Mouse (Mus musculus) right cerebral cortex, adult 18-20 months (tissue): ENCODE results near the gene Pgls.

Experiments
- DNase-seq: peaks from one replicate; pipeline ENCODE4 v3.0.0; 2022; ENCODE audit warnings: mixed read lengths

Gene Pgls

GRCm38 (mm10) chr8:71569366-71570290 lies 22.3 kb upstream of the Pgls start:
- DNase-seq = peak; percentile 93

DNA sequence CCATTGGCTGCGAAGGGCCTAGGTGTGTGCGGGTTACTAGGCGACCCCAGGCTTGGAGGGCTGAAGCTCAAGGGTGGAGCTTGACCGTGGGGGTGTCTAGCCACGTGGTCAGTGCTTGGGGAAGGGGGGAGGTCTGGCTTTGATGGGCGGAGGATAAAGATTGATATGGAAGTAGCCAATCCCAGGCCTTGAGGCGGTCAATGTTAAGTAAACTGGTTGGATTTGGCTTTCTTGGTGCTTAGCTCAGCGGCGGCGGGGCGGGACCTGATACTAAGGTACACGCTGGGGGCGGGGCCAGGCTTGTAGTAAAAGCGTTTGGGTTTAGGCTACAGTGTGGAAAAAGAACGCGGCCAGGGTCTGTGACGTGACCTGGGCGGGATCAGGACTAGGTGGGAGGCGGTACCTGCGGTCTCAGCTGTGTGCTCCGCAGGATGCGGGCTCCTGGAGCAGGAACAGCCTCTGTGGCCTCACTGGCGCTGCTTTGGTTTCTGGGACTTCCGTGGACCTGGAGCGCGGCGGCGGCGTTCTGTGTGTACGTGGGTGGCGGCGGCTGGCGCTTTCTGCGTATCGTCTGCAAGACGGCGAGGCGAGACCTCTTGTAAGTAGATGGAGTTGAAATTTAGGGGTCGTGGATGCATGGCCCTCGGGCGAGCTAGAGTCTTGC lies 21.6 kb upstream of the Pgls start:
- peak; percentile 98 for DNase-seq

DNA sequence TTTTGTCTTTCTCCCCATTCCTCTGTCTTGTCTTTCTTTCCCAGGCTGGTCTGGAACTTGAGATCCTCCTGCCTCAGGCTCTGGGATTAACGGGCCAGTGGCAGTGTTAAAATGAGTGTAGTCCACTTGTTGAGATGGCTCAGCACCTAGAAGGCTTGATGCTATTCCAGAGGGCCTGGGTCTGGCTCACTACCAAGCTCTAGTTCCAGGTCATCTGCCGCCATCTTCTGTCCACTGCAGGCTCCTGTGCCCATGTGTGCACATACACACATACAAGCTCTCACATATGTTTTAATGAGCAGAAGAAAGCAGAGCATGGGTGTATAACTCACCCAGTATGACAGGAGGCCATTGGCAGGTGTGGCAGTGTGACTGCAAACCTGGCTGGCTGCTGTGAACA lies 19.9 kb upstream of the Pgls start:
- DNase-seq = no peak

DNA sequence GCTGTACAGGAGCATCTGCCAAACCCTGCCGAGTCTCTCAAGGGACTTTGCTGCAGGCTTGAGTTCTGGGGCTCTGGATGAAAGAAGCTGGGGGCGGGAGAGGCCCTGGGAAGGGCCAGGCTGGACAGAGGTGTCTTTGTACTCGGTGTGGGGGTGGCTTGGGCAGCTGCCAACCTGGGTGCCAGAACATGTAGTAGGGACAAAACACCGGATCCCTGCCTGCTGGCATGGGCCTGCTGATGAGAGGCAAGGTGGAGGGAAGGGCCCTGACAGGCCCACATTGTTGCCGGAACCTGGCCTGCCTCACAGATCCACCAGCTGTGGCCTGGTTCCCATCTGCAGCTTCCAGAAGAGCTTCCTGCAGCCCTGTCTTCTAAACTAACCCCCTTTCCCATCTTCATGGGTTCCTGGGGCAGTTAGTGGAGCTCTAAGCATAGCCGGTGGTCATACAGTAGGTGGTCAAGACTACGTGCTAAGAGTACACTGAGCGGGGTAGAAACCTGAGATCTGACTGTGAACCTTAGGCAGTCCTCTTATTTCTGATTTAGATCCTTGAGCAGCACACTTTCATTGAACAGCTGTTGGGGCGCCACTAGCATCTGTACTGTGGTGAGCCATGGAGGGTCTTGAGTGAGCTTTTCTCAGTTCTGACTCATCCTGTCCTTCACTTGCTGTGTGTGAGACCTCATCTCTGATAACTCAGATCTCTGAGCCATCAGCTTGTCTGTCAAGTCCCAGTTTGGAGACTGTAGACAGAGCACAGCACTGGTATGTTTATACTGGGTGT lies 18.9 kb upstream of the Pgls start:
- DNase-seq = peak; percentile 89

GRCm38 (mm10) chr8:71574426-71574825 lies 17.6 kb upstream of the Pgls start:
- no peak for DNase-seq

GRCm38 (mm10) chr8:71575020-71575419 lies 17.0 kb upstream of the Pgls start:
- no peak for DNase-seq

DNA sequence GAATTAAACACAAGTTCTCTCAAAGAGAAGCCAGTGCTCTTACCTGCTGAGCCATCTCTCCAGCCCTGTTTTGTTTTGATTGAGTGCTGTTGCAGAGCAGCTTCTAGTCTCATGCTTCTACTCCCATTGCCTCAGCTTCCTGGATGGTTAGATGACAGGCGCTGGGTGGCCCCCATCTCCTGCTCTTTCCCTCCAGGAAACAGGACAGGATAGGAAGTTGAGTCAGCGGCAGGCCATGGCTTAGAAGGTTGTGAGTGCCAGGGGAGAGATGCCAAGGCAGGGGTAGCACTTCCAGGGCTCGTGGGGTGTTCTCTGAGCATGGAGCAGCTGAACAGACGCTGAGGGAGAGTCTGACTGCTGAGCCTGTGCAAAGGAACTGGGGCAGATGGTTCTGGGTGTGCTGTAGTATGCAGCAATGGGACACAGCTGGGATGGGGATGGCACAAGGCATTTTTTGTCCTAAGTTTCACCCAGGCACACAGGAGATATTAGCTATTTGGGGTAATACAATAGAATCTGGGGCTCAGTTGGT lies 14.1 kb upstream of the Pgls start:
- DNase-seq = no peak

GRCm38 (mm10) chr8:71579009-71579408 lies 13.0 kb upstream of the Pgls start:
- DNase-seq = no peak

GRCm38 (mm10) chr8:71579476-71579875 lies 12.5 kb upstream of the Pgls start:
- DNase-seq = no peak

DNA sequence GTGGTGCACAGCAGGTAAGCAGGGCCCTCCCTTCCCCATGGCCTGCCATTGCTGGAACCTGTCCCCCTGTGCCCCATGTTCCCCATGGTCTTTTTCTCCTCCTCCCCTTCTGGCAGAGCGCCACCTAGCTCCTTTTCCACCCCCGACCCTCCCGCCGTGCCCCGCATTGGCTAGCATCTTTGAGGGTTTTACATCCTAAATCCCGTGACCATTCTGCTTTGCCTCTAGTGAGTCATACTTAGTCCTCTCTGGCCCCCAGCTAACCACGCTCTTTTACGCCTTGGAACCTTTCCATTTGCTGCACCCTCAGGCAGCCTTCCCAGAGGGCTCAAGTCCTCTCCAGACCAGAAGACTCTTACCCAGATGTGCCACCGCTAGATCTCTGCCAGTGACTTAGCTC lies 11.8 kb upstream of the Pgls start:
- DNase-seq = no peak

DNA sequence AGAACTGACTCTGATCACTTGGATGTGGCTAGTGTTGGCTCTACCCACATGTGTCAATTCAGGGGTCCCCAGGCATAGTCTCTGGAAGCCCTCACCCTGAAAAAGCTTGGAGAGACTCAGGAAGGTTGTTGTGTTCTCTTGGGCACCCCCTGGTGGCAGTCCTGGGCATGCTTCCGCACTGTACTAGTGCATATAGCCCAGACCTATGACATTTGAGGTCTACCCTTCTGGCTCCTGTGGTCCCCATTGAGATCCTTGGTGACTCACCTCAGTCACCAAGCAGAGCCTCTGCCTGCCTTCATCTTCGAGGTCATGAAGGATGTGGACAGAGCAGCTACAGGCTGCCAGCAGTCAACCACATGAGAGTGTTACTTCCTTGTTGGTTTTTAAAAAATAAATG lies 5.1 kb upstream of the Pgls start:
- no peak for DNase-seq

- DNase-seq = no peak
Observed at GRCm38 (mm10) chr8:71588762-71589161, 3.2 kb upstream of the Pgls start.

DNA sequence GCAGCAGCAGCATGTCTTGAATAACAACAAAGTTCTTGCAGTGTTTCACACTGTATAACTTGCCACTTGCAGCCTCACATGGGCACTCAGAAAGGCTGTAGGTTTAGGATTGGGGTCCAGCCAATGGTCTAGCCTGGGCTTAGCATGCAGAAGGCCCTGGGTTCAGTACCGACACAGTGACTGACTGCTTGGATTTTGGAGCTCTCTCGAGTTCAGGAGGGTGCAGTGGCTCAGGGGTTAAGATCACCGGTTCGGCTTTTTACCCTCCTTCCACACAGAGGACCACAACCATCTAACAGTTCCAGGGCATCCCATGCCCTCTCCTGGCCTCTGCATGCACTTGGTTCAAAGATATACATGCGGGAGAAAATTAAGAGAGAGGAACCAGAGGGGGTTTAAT lies 959 bp upstream of the Pgls start:
- DNase-seq = no peak

DNA sequence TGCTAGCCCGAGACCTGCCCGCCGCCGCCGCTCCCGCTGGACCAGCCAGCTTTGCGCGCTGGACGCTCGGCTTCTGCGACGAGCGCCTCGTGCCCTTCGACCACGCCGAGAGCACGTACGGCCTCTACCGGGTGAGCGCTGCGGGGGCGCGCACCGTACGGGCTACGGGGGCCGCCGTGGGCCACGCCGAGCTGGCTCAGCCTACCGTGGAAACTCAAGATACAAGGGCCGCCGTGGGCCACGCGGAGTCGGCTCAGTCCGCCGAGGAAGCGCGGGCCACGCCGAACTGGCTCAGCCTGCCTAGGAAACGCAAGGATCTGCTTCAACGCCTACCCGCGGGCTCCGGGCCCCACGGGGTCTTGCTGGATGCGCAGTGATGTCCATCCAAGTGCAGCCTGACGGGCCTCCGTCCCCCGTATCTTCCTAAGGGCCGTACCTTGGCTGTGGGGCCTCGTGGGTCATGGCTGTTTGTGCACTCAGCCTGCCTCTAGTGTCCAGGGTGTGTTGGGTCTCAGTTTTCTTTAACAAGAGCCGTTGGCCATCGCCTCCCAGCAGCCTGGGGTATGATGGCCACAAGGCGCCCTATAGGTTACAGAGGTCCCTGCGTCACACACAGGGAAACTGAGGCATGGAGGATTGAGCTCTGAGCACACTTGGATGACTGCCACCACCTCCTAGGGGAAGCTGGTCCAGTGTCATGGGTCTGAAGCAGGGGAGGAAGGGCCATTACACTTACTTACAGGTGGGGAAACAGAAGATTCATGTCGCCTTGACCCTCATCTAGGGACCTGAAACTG lies 596 bp downstream of the Pgls start:
- DNase-seq = peak; percentile 94

DNA sequence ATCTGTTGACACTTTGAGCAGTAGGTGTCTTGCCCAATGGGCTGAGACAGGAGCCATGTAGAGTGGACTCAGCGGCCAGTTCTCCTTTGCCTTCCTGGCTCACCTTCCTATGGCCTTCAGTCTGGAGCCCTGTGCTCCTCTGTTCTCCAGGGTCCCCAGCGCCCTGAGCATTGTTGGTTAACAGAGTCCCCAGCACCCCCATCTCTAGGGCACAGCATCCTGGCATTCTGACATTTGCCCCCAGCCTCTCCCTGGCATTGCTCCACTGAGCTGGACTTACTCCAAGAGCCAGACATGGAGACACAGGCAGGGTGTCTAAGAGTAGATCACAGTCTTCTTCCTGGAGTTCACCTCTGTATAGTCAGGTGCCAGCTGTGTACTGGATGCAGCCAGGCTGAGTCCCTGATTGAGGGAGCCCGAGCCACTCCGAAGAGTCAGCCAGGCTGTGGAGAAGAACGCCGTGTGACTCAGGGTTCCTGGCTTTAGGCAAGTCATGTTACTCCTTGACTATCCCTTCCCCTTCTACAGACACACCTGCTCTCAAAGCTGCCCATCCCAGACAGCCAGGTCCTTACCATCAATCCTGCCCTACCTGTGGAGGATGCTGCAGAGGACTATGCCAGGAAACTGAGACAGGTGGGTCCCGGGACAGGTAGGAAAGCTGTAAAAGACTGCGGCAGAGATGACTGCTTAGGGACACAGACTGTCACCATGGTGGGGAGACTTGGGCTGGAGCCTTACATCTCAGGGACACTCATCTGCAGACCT lies 1.8 kb downstream of the Pgls start:
- DNase-seq = no peak

DNA sequence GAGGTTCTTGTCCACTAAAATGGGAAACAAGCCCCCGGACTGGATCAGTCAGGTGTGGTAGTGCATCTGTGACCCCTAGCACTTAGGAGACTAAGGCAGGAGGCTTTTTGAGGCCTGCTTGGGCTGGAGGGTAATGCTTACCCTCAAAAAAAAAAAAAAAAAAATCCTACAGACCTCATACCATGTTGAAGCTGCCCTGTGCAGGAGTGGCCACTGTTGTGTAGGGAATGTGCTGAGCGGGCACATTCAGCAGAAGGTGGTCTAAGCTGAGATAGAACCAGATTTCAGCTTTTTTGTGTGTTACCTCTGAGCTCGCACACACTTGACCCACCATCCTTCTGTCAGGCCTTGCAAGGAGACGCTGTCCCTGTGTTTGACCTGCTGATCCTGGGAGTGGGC lies 2.3 kb downstream of the Pgls start:
- no peak for DNase-seq

GRCm38 (mm10) chr8:71595862-71596261 lies 3.9 kb downstream of the Pgls start:
- DNase-seq = peak; percentile 88

DNA sequence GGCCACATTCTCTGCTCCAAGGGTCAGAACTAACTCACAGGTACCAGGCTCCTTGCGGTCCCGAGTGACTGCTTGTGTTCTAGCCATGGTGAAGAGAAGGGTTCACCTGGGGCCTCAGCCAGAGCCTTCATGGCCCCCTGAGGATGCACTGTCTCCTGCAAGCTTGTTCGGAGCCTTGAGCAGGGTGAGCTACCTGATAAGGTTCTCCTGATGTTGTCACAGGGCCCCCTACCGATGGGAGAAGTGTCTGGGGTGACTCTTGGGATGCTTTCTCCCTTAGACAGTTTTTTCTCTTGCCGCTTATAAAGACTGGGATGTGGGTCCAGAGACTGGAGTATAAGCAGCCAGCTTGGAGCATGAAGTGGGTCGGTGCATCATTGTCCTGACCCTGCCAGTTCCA lies 4.4 kb downstream of the Pgls start:
- no peak for DNase-seq

- no peak for DNase-seq
Observed at GRCm38 (mm10) chr8:71596798-71597197, 4.8 kb downstream of the Pgls start.

DNA sequence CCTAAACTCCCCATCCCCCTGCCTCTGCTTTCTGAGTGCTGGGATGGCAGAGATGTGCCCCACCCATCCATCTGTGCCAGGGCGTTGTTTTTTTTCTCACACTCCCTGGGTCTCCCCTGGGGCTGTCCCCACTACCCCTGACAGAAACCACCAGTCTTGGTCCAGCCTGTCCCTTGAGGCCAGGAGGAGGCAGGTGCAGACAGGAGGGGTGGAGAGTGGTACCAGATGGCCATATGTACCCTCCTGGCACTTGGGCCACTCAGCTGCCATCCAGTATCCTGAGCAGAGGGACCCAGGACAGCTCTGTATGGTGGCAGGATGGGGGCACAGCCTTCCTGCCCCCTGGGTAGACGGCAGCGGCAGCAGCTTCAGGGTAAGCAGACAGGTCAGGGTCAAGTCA lies 5.5 kb downstream of the Pgls start, which contains the start of gene Fam129c:
Fam129c (plus strand) TSS at position 198 of the 400 bp plus-strand sequence.
- DNase-seq = no peak

GRCm38 (mm10) chr8:71598375-71598774 lies 6.4 kb downstream of the Pgls start:
- no peak for DNase-seq
